Mouse (Mus musculus) intestine, embryonic 16.5 days (tissue): ENCODE results near the gene Gm44503. TPM values are rescaled to one million over a fixed set of nuclear protein-coding genes. Genes with fewer than 3 reads are reported as not detected.
A peak's percentile ranks its signal among the peaks of the same experiment; 100 is the strongest.

Experiments used
- ATAC-seq: fragments of 200-750 bp; cut with Nextera tagmentation; 2 replicates; pipeline ENCODE4 v1.8.0; 2017; ENCODE audit warnings: moderate TSS enrichment, moderate library complexity
- H3K27ac ChIP-seq: fragments of 300-500 bp; sonication (generic); 2 replicates; pipeline ENCODE4 v1.5.1; 2014; ENCODE audit warnings: mild to moderate bottlenecking, low read length
- H3K27me3 ChIP-seq: fragments of 300-500 bp; sonication (generic); replicated peaks from 2 replicates; pipeline ENCODE4 v1.6.1; 2014; ENCODE audit warnings: low read length, control low read depth, mixed read lengths; ENCODE audit not compliant: control insufficient read depth, insufficient read depth
- H3K36me3 ChIP-seq: fragments of 300-500 bp; sonication (generic); 2 replicates; pipeline ENCODE4 v1.6.1; 2014; ENCODE audit warnings: low read length, control low read depth; ENCODE audit not compliant: control insufficient read depth, insufficient read depth
- H3K4me1 ChIP-seq: fragments of 300-500 bp; sonication (generic); 2 replicates; pipeline ENCODE4 v1.6.1; 2014; ENCODE audit warnings: low read length, control low read depth, mixed read lengths; ENCODE audit not compliant: control insufficient read depth, insufficient read depth
- H3K4me2 ChIP-seq: fragments of 300-500 bp; sonication (generic); 2 replicates; pipeline ENCODE4 v1.6.1; 2014; ENCODE audit warnings: low read depth, low read length, control low read depth
- H3K4me3 ChIP-seq: fragments of 300-500 bp; sonication (generic); 2 replicates; pipeline ENCODE4 v1.5.1; 2014; ENCODE audit warnings: mild to moderate bottlenecking, low read length
- H3K9ac ChIP-seq: fragments of 300-500 bp; sonication (generic); 2 replicates; pipeline ENCODE4 v1.6.1; 2014; ENCODE audit warnings: low read depth, low read length
- H3K9me3 ChIP-seq: fragments of 300-500 bp; sonication (generic); 2 replicates; pipeline ENCODE4 v1.6.1; 2016; ENCODE audit warnings: low read length, control low read depth; ENCODE audit not compliant: control insufficient read depth
- WGBS: fragments of 180-500 bp; shearing (Covaris S2); extraction: QIAGEN DNeasy Blood & Tissue Kit; methylation state at CpG from one replicate; pipeline ENCODE4 v1.1.7; 2014; 5-methylcytosine and 5-hydroxymethylcytosine counted together
- polyA plus RNA-seq: library from polyadenylated mRNA; unstranded; fragments of >200 nt; fragmentation: Nextera tagmentation; extraction: Ambion mirVana; gene quantifications from 2 replicates; pipeline ENCODE4 v1.2.1, GENCODE M21; 2015

The Gm44503 gene
- polyA plus RNA-seq, 1 experiment from 2014 or later, result not detected

DNA sequence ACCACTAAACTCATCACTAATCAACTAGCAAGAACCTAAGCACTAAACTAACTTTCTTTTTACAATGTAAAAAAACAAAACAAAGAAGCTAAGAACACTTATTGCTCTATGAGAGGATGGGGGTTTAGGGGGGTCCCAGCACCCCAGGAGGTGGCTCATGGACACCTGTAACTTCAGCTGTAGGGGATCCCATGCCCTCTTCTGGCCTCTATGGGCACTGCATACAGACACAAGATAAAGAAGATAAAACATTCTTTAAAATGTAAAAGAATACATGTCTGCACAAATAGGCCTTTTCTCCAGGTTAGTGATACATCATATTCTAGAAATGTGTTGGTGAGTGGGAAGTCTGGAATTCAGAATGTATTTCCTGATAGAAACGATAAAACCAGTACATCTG lies 74.8 kb downstream of the Gm44503 start:
- no peak overlapping the region for H3K4me3 ChIP-seq
- ATAC-seq, result no peak
- H3K27me3 ChIP-seq, result no peaks in the 10 kb centered on the region
- H3K27ac ChIP-seq, result no peak overlapping the region
- no peaks in the 10 kb centered on the region for H3K4me1 ChIP-seq
- H3K4me2 ChIP-seq, result no peak overlapping the region
- H3K9ac ChIP-seq, result no peak overlapping the region
- WGBS, result 91% methylated on average over 1 of the region's 1 CpGs
- no peaks in the 10 kb centered on the region for H3K9me3 ChIP-seq
- 0 out of 2 replicates have a peak, but pooled peaks cover 3% of the 10 kb centered on the region for H3K36me3 ChIP-seq

DNA sequence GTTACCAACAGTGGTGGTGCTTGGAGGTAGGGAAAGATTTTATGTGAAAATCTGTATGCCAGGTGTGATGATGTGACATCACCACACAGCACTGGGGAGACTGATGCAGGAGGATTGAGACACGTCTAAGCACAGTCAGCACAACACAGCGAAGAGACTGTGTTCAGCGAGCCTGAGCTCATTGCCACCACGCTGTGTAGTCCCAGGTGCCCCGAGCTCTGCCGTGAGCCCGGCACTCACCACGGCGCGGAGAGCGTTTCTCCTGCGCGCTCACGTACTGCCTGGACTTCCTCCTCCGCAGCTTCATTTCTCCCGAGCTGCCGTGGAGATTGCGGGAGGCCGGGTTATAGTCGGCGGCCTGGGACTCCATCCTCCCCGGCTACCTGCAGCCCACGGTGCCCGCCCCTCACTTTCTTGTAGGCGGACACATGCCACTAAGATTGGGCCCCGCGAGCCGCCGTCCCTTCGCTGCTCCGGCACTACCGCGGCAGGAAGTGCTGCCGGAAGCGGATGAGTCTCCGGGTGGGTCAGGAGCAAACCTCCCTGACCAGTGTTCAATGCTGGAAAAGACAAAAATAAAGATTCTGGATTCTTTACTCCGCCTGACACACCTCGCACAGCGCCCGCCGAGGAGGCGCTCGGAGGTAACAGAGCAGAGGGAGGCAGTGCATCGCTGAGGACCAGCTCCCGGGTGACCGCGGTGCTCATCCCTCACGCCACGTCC lies 80.7 kb downstream of the Gm44503 start:
- peak; percentile 91 for ATAC-seq
- under 1% methylated on average over 49 of the region's 49 CpGs for WGBS
- Histone ChIP-seq H3K4me3 (peak overlapping the region; percentile 92), H3K27me3 (no peaks in the 10 kb centered on the region), H3K9me3 (no peaks in the 10 kb centered on the region), H3K4me2 (peak overlapping the region; percentile 79), H3K9ac (peak overlapping the region; percentile 90), H3K27ac (peak overlapping the region; percentile 77), H3K4me1 (peaks cover 11% of the 10 kb centered on the region; the same call in 1 of the 2 replicates), H3K36me3 (no peaks in the 10 kb centered on the region)

DNA sequence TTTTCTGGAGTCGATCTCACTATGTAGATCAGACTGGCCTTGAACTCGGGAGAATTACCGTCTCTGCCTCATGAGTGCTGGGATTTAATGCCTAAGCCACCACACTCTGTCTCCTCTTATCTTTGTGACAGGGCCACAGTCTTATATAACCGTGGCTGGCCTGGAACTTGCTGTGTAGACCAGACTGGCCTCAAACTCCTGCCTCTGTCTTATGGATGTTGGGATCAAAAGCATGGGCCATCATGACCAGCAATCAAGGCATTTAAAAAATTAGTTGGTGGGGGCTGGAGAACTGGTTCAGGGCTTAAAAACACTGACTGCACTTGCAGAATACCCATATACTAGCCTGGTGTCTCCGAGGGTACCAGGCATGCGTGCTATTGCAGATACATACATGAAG lies 81.4 kb downstream of the Gm44503 start, which contains the start of gene Pigb:
TSS of gene Pigb (minus strand) at position 299 of the 400 bp plus-strand sequence.
- Histone ChIP-seq H3K4me1 (peaks cover 13% of the 10 kb centered on the region; the same call in 1 of the 2 replicates), H3K36me3 (no peaks in the 10 kb centered on the region), H3K9ac (peak within 1 kb of the TSS; percentile 90), H3K4me3 (peak within 1 kb of the TSS; percentile 92), H3K9me3 (no peaks in the 10 kb centered on the region), H3K27me3 (no peaks in the 10 kb centered on the region), H3K4me2 (peak within 1 kb of the TSS; percentile 79), H3K27ac (peak within 1 kb of the TSS; percentile 77)
- 29% methylated on average over 6 of the region's 6 CpGs for WGBS
- no peak for ATAC-seq

DNA sequence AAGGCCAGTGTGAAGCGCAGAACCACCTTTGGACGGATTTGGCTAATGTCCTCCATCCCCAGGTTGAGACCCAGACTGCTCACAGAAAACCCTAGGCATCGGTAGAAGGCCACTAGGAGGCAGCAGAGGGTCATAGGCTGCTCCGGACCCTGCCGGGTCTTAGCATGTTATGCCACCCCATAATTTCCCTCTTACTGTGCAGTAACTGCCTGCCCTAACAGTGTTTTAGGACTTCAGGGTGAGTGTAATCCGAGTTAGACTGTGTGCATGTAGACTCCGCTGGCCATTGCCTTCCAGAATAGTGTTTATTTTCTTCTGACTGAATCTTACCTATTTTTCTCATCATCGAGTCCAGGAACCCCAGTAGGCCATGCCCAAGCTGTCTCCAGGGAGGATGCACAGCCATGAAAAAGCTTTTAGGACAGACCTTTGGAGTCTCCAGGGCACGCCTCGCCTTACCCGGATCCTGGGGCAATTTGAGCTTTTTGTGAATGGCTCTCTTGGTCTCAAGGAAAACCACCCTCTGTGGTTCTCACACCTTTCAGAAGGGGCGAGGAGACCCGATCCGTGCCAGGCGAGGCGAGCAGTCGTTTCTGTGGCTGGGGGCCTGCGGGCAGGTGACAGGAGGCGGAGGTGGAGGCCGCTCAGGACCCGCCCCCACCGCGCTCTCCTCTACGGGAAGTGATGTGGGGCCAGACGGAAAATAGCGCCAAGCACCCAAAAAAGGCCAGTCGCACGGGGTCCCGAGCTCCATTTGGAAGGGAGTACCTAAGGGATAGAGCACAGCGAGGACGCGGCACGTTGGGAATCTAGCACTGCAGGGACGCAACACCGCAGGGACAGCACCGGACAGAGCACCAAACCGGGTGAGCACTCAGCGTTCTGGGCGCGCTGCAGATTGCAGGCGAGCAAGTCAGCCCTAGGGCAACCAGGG lies 85.8 kb downstream of the Gm44503 start, which contains the start of gene Rab27a:
TSS of gene Rab27a (plus strand) at position 709 of the 934 bp plus-strand sequence.
- peaks cover 13% of the 10 kb centered on the region; the same call in 1 of the 2 replicates for H3K4me1 ChIP-seq
- no peaks in the 10 kb centered on the region for H3K27me3 ChIP-seq
- H3K9ac ChIP-seq, result peak within 1 kb of the TSS; percentile 75
- H3K4me3 ChIP-seq, result peak within 1 kb of the TSS; percentile 61
- peak; percentile 74 for ATAC-seq
- H3K9me3 ChIP-seq, result no peaks in the 10 kb centered on the region
- WGBS, result 1% methylated on average over 41 of the region's 41 CpGs
- no peaks in the 10 kb centered on the region for H3K36me3 ChIP-seq
- peak within 1 kb of the TSS; percentile 89 for H3K4me2 ChIP-seq
- H3K27ac ChIP-seq, result peak within 1 kb of the TSS; percentile 55; the same call in 1 of the 2 replicates

DNA sequence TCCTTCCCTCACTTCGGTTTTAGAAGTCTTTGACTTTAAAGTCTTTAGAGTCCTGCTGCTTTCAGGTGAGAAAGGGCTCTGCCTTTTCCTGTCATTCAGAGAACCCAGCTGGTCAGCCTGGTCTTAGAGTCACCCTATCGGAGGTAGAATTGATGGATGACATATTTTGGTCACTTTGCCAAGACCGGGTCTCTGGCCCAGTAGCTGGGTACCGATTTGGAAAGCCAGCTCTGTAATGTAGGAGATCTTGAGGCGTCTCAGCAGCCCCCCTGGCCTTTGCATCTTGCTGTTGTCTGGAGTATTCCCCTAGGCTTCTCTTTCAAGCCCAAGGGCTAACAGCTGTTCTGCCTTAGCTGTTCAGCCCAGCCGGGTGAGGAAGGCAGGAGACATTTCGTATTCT lies 86.6 kb downstream of the Gm44503 start:
- H3K9me3 ChIP-seq, result no peaks in the 10 kb centered on the region
- no peaks in the 10 kb centered on the region for H3K36me3 ChIP-seq
- no peaks in the 10 kb centered on the region for H3K27me3 ChIP-seq
- H3K9ac ChIP-seq, result peak overlapping the region; percentile 75
- H3K4me1 ChIP-seq, result peaks cover 11% of the 10 kb centered on the region; the same call in 1 of the 2 replicates
- H3K4me2 ChIP-seq, result peak overlapping the region; percentile 89
- 13% methylated on average over 7 of the region's 7 CpGs for WGBS
- no peak overlapping the region for H3K27ac ChIP-seq
- H3K4me3 ChIP-seq, result peak overlapping the region; percentile 61
- ATAC-seq, result no peak

DNA sequence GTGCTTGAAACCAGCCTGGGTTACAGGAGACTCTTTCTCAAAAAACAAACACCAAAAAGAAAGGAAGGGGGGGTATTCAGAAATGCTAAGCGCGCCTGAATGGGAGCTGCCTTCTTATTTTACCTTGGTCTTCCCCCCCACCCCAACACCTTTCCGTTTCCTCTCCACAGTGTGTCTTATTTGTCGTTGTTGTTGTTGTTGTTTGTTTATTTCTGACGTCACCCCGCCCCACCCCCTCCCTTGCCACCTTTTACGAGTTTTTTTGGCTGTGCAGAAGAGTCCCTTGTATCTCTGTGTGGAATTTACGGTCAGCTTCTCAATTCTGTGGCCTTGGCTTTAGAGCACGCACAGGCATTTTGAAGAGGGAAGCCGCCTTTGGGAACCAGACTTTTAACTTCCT lies 87.1 kb downstream of the Gm44503 start:
- no peak for ATAC-seq
- Histone ChIP-seq H3K4me3 (peak overlapping the region; percentile 61), H3K9me3 (no peaks in the 10 kb centered on the region), H3K9ac (peak overlapping the region; percentile 75; the same call in 1 of the 2 replicates), H3K4me1 (0 out of 2 replicates have a peak, but pooled peaks cover 7% of the 10 kb centered on the region), H3K27me3 (no peaks in the 10 kb centered on the region), H3K27ac (no peak overlapping the region), H3K4me2 (peak overlapping the region; percentile 89), H3K36me3 (no peaks in the 10 kb centered on the region)
- 71% methylated on average over 10 of the region's 10 CpGs for WGBS

DNA sequence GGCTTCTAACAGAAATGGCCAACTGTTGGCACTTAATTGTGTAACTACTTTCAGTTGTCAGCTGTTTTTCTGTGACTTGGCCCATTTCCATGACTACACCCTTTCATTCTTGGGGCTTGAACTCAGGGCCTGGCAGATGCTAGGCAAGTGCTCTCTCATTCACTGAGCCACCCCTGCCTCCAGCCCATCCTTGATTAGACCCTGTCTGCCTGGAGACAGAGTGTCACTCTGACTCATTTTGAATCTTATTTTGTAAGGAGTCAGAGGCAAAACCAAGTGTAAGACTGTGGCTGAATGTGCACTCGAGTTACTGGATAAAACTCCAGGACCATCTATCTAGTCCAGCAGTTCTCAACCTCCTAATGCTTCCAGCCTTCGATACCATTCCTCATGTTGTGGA lies 89.3 kb downstream of the Gm44503 start:
- H3K4me1 ChIP-seq, result 0 out of 2 replicates have a peak, but pooled peaks cover 7% of the 10 kb centered on the region
- no peaks in the 10 kb centered on the region for H3K27me3 ChIP-seq
- no peak overlapping the region for H3K27ac ChIP-seq
- H3K4me2 ChIP-seq, result no peak overlapping the region
- H3K36me3 ChIP-seq, result no peaks in the 10 kb centered on the region
- H3K9me3 ChIP-seq, result no peaks in the 10 kb centered on the region
- 89% methylated on average over 2 of the region's 2 CpGs for WGBS
- H3K4me3 ChIP-seq, result no peak overlapping the region
- no peak overlapping the region for H3K9ac ChIP-seq
- no peak for ATAC-seq

DNA sequence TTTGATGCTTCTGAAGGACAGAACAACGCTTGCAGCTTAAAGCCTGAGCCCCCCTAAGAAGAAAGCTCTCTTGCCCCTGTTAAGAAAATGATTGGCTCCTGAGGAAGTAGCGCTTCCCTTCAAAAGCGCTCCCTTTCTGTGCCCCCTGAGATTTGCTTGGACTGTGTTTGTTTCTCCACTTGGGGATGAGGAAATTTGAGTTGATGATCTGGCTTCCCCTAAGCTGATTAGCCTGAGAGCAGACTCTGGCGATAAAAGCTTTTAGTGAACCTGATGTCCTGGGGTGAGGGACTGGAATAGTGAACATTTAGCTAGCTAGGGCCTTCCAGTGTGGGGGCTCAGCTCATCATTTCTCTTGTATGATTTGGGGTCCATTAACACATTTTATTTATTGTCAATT lies 90.3 kb downstream of the Gm44503 start:
- 29% methylated on average over 4 of the region's 4 CpGs for WGBS
- Histone ChIP-seq H3K9ac (no peak overlapping the region), H3K27ac (no peak overlapping the region), H3K36me3 (no peaks in the 10 kb centered on the region), H3K4me3 (no peak overlapping the region), H3K27me3 (no peaks in the 10 kb centered on the region), H3K4me2 (no peak overlapping the region), H3K4me1 (0 out of 2 replicates have a peak, but pooled peaks cover 7% of the 10 kb centered on the region), H3K9me3 (no peaks in the 10 kb centered on the region)
- no peak for ATAC-seq

DNA sequence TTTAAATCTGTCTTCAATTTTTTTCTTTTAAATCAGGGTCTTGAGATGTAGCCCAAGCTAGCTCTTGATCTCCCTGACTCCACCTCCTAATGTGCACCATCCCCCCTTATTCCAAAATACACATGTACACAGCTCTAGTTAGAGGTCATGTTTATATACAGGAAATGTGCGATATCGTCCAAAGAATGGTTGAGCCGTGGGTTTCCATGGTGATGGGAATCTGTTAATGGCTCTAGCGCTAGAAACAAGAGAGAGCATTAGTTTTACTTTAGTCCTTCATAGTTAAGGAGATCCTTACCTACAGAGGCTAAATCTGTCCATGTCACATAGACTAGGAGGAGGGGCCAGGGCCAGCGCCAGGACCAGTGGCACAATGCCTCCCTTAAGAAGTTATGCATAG lies 91.2 kb downstream of the Gm44503 start:
- H3K9me3 ChIP-seq, result no peaks in the 10 kb centered on the region
- WGBS, result 36% methylated on average over 5 of the region's 5 CpGs
- H3K9ac ChIP-seq, result no peak overlapping the region
- H3K4me3 ChIP-seq, result no peak overlapping the region
- H3K4me1 ChIP-seq, result 0 out of 2 replicates have a peak, but pooled peaks cover 6% of the 10 kb centered on the region
- no peaks in the 10 kb centered on the region for H3K27me3 ChIP-seq
- no peak overlapping the region for H3K27ac ChIP-seq
- H3K4me2 ChIP-seq, result no peak overlapping the region
- ATAC-seq, result no peak
- H3K36me3 ChIP-seq, result no peaks in the 10 kb centered on the region
